Mouse (Mus musculus) frontal cortex, postnatal 36 days (tissue): ENCODE results near the gene Bmp3.

Experiments used
- DNase-seq, 2 experiments: peaks; one replicate each; pipeline ENCODE4 v3.0.0; 2022; ENCODE audit warnings: low spot score in 2 of 2

Bmp3 gene

DNA sequence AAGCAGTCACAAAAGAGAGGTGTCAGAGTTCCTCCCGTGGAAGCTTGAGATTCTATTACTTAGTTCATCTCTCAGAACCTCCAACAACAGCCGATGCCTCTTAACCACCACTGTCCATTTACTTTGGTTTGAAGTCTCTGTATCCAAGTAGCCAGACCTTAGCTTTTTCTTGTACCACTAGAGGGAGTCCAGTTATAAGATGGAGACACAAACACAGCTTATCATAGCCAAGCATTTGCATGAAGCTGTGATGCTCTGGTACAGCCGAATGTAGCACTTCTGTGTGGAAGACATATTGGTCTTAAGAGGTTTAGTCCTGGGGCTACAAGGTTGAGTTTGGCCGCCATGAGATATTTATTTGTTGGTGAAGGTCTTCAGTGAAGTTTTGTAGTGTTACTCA lies 48.1 kb downstream of the Bmp3 start:
- DNase-seq = peak in 1 of 2 experiments; percentile 32

DNA sequence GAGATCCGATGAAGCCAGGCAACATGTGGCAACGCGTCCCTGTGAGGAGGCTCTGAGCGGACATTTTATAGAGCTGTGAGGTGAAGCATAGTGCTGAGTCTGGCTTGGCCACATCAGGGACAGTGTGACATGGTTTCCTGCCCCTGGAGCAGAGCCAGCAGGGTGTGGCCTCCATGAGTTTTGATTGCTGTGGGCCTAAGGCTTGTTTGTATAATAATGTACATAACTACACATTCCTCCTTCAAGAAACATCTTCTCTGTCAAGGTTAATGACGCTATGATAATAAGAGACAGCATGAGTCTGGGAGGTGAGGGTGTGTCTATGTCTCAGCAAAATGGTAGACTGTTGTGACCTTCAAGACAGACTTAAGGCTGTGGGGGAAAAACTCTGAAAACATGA lies 64.5 kb downstream of the Bmp3 start:
- no peak for DNase-seq

- DNase-seq = no peak
These were observed 67.4 kb downstream of the Bmp3 start for GRCm38 (mm10) chr5:98921608-98922007.

DNA sequence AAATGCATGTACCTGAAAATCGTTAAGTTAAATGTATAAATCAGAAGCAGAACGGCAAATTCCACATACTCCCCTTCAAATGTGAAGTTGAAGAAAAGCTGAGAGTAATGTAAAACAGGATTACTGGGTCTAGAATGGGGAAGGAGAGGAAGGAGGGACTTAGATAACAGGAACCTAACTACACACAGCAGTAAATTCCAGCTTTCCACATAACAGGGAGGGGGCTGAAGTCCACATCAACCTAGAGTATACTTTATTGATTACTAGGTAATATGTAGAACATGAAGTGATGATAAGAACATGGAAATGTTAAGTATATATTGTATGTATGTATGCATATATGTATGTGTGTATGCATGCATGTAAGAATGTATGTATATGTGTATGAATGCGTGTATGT lies 68.7 kb downstream of the Bmp3 start:
- no peak for DNase-seq
